ENCODE assay signal across 22 mouse cellular contexts in genomic region chr5:70400561-70400960, GRCm38 (mm10).
"Had no signal": no experiment of that assay in that cellular context is flagged by ENCODE, and none has a peak within 500 bp of the region (broad histone marks: within the 10 kb centered on the region; RNA-seq: fewer than 3 reads in every experiment).

No protein-coding gene starts in this region.

- H3K4me3 ChIP-seq: heart, adult 2 months; heart, embryonic 13.5 days; heart, embryonic 15.5 days; hindbrain, embryonic 13.5 days; hindbrain, embryonic 15.5 days; limb, embryonic 13.5 days; limb, embryonic 15.5 days; liver, embryonic 12.5 days had no signal

- H3K4me1 ChIP-seq: heart, embryonic 13.5 days; heart, embryonic 15.5 days; hindbrain, embryonic 13.5 days; hindbrain, embryonic 15.5 days; limb, embryonic 13.5 days; limb, embryonic 15.5 days; liver, embryonic 12.5 days had no signal

- H3K27ac ChIP-seq: heart, adult 2 months; heart, embryonic 13.5 days; heart, embryonic 15.5 days; hindbrain, embryonic 13.5 days; hindbrain, embryonic 15.5 days; hindbrain, postnatal 0 days; limb, embryonic 13.5 days; limb, embryonic 15.5 days; liver, embryonic 12.5 days; liver, embryonic 14.5 days had no signal

- H3K9ac ChIP-seq: forebrain, postnatal 0 days; heart, embryonic 13.5 days; heart, embryonic 15.5 days; hindbrain, embryonic 13.5 days; hindbrain, embryonic 15.5 days; limb, embryonic 13.5 days; limb, embryonic 15.5 days; liver, embryonic 12.5 days; liver, embryonic 14.5 days had no signal

- H3K4me2 ChIP-seq: heart, embryonic 11.5 days; heart, embryonic 13.5 days; heart, embryonic 15.5 days; hindbrain, embryonic 13.5 days; hindbrain, embryonic 15.5 days; limb, embryonic 13.5 days; limb, embryonic 15.5 days; liver, embryonic 12.5 days had no signal

- ATAC-seq: forebrain, postnatal 0 days; hindbrain, postnatal 0 days; intestine, embryonic 16.5 days; liver, embryonic 12.5 days had no signal

- H3K36me3 ChIP-seq: heart, embryonic 13.5 days; heart, embryonic 15.5 days; hindbrain, embryonic 13.5 days; hindbrain, embryonic 15.5 days; limb, embryonic 13.5 days; limb, embryonic 15.5 days; liver, embryonic 12.5 days had no signal

- H3K9me3 ChIP-seq: heart, embryonic 13.5 days; heart, embryonic 15.5 days; hindbrain, embryonic 13.5 days; hindbrain, embryonic 15.5 days; limb, embryonic 13.5 days; limb, embryonic 15.5 days; liver, embryonic 12.5 days had no signal

- DNase-seq: forebrain, postnatal 0 days; gastrocnemius, postnatal 14 days; gastrocnemius, postnatal 36 days; heart, adult 11 months; heart, adult 2 months; heart, postnatal 14 days; heart, postnatal 36 days; layer of hippocampus, adult 9-11 months; layer of hippocampus, postnatal 36 days; left cerebral cortex, postnatal 4 days; lung, adult 18-20 months had no signal

- H3K27me3 ChIP-seq: heart, embryonic 13.5 days; heart, embryonic 15.5 days; hindbrain, embryonic 13.5 days; hindbrain, embryonic 15.5 days; limb, embryonic 13.5 days; limb, embryonic 15.5 days; liver, embryonic 12.5 days had no signal
